Comparison of ENCODE assay signal across 23 mouse cellular contexts in the genomic region with DNA sequence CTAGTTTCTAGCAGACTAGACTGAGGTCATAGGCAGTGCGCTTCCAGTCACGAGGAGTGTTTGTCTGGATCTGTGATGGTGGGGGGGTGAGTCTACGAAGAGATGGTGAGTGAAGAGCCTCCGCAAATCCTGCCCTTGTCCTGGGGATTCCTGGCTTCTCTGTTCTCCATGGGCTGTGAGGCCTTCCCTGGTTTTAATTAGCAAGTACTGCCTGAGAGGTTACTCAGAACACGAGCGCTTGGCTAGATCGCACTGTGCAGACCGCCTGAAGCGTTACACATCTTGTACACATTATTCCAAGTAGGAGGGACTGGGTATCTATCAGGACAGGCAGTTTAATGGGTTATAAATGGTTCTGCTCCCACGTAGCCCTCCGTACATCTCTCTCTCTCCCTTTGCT.
DNase-seq lines count a peak whose midpoint lies in the region; ATAC-seq and TF ChIP-seq lines count a peak whose summit lies in the region.
"Had no signal": no experiment of that assay in that cellular context is flagged by ENCODE, and none has a peak within 500 bp of the region (broad histone marks: within the 10 kb centered on the region; RNA-seq: fewer than 3 reads in every experiment).

No protein-coding gene starts in this region.

- no peaks in the 10 kb centered on the region for H3K36me3 ChIP-seq in embryonic facial prominence, embryonic 10.5 days (replicated peaks)
- H3K36me3 ChIP-seq in limb, embryonic 14.5 days (ENCODE audit: control insufficient read depth, insufficient read depth, low read length): no peaks in the 10 kb centered on the region
- no peaks in the 10 kb centered on the region for H3K36me3 ChIP-seq in hindbrain, embryonic 11.5 days (ENCODE audit: control insufficient read depth, insufficient read depth, low read length)
- no peaks in the 10 kb centered on the region; the same call in 1 of the 2 replicates for H3K36me3 ChIP-seq in heart, adult 2 months (ENCODE audit: control insufficient read depth, insufficient read depth, low read length)
- H3K36me3 ChIP-seq: heart, embryonic 15.5 days; midbrain, embryonic 15.5 days; neural tube, embryonic 15.5 days had no signal

- no peaks in the 10 kb centered on the region for H3K79me2 ChIP-seq in heart, adult 2 months (replicated peaks; ENCODE audit: control insufficient read depth, insufficient read depth, low read length)

- 41% methylated on average over 11 of the region's 11 CpGs for WGBS in embryonic facial prominence, embryonic 10.5 days
- 22% methylated on average over 11 of the region's 11 CpGs for WGBS in limb, embryonic 14.5 days
- 60% methylated on average over 11 of the region's 11 CpGs for WGBS in hindbrain, embryonic 11.5 days
- WGBS in heart, adult 2 months: 93% methylated on average over 11 of the region's 11 CpGs

- no peak for ATAC-seq in limb, embryonic 14.5 days (ENCODE audit: low FRiP score, low read depth)
- no peak for ATAC-seq in hindbrain, embryonic 11.5 days (ENCODE audit: low FRiP score)
- ATAC-seq: forebrain, postnatal 0 days; hindbrain, embryonic 16.5 days; midbrain, embryonic 15.5 days had no signal

- no peak for TF ChIP-seq CTCF in gastrocnemius, adult 2 months (IDR thresholded peaks at IDR 0.05)
- no peak for TF ChIP-seq CTCF in heart, adult 2 months (IDR thresholded peaks at IDR 0.05)

- H3K9me3 ChIP-seq in embryonic facial prominence, embryonic 10.5 days: no peaks in the 10 kb centered on the region
- no peaks in the 10 kb centered on the region for H3K9me3 ChIP-seq in limb, embryonic 14.5 days (ENCODE audit: control insufficient read depth, low read length)
- no peaks in the 10 kb centered on the region for H3K9me3 ChIP-seq in hindbrain, embryonic 11.5 days (ENCODE audit: control insufficient read depth, low read length)
- H3K9me3 ChIP-seq: G1E; heart, embryonic 15.5 days; midbrain, embryonic 15.5 days; neural tube, embryonic 15.5 days had no signal

- DNase-seq in gastrocnemius, adult 2 months: no peak
- no peak for DNase-seq in gastrocnemius, adult 18-20 months (ENCODE audit: low spot score)
- DNase-seq in embryonic facial prominence, embryonic 10.5 days (ENCODE audit: low spot score): peak; percentile 66
- peak; percentile 74 for DNase-seq in fat pad, adult 2 months (ENCODE audit: extremely low read depth, low read depth, low spot score)
- DNase-seq in limb, embryonic 14.5 days (ENCODE audit: low spot score): peak; percentile 77
- no peak for DNase-seq in hindbrain, embryonic 11.5 days (ENCODE audit: low spot score)
- no peak for DNase-seq in left cerebral cortex, postnatal 36 days (ENCODE audit: low spot score in 2 of 2)
- no peak for DNase-seq in heart, adult 2 months
- DNase-seq: adrenal gland, postnatal 25 days; cerebellum, adult 18-20 months; forebrain, postnatal 0 days; gastrocnemius, postnatal 25 days; heart, postnatal 4 days; kidney, adult 2 months; right cerebral cortex, postnatal 14 days; thymus, adult 18-20 months had no signal

- H3K9ac ChIP-seq in limb, embryonic 14.5 days (ENCODE audit: low read depth, low read length, severe bottlenecking): no peak overlapping the region
- no peak overlapping the region for H3K9ac ChIP-seq in hindbrain, embryonic 11.5 days (ENCODE audit: low read depth, low read length)
- H3K9ac ChIP-seq in heart, adult 2 months (ENCODE audit: low read depth, low read length): no peak overlapping the region
- H3K9ac ChIP-seq: forebrain, postnatal 0 days; heart, embryonic 15.5 days; liver, embryonic 14.5 days; midbrain, embryonic 15.5 days; neural tube, embryonic 15.5 days had no signal

- intact Hi-C loops in gastrocnemius, adult 2 months (cut with DNase I): loop anchor here (5.0 kb wide), 1 partner anchor 47 kb away; no protein-coding TSS in a partner anchor
- intact Hi-C loops in left cerebral cortex, postnatal 36 days (cut with DNase I): no loop called here
- intact Hi-C loops in heart, adult 2 months (cut with DNase I): no loop called here

- TF ChIP-seq EP300 in heart, adult 2 months (IDR thresholded peaks at IDR 0.05; ENCODE audit: insufficient read depth, low read depth, low read length): no peak

- no peak overlapping the region; the same call in 1 of the 2 replicates for H3K4me2 ChIP-seq in limb, embryonic 14.5 days (replicated peaks; ENCODE audit: low read depth, low read length, severe bottlenecking)
- no peak overlapping the region for H3K4me2 ChIP-seq in hindbrain, embryonic 11.5 days (replicated peaks; ENCODE audit: low read depth, low read length)
- H3K4me2 ChIP-seq: heart, embryonic 15.5 days; midbrain, embryonic 15.5 days; neural tube, embryonic 15.5 days had no signal

- TF ChIP-seq POLR2A in limb, embryonic 14.5 days (IDR thresholded peaks at IDR 0.05; ENCODE audit: borderline replicate concordance, extremely low read depth, insufficient read depth, insufficient read length): no peak
- TF ChIP-seq POLR2A in heart, adult 2 months (IDR thresholded peaks at IDR 0.05; ENCODE audit: insufficient read depth, low read depth, low read length): no peak

- no peak overlapping the region for H3K4me3 ChIP-seq in gastrocnemius, adult 2 months
- H3K4me3 ChIP-seq in embryonic facial prominence, embryonic 10.5 days: no peak overlapping the region
- H3K4me3 ChIP-seq in limb, embryonic 14.5 days (replicated peaks; ENCODE audit: low read length): no peak overlapping the region
- no peak overlapping the region for H3K4me3 ChIP-seq in hindbrain, embryonic 11.5 days (ENCODE audit: low read depth, low read length)
- H3K4me3 ChIP-seq in heart, adult 2 months: no peak overlapping the region
- H3K4me3 ChIP-seq: heart, embryonic 15.5 days; midbrain, embryonic 15.5 days; myocyte; neural tube, embryonic 15.5 days had no signal

- H3K27ac ChIP-seq in gastrocnemius, adult 2 months: peak overlapping the region; percentile 98; the same call in 1 of the 2 replicates
- peak overlapping the region; percentile 7; the same call in 1 of the 2 replicates for H3K27ac ChIP-seq in embryonic facial prominence, embryonic 10.5 days (replicated peaks)
- H3K27ac ChIP-seq in limb, embryonic 14.5 days (replicated peaks; ENCODE audit: low read depth, low read length): 0 out of 2 replicates have a peak overlapping the region, but pooled peaks have one; percentile 4
- H3K27ac ChIP-seq in hindbrain, embryonic 11.5 days (ENCODE audit: low read depth, low read length): no peak overlapping the region
- H3K27ac ChIP-seq in heart, adult 2 months: no peak overlapping the region
- H3K27ac ChIP-seq: heart, embryonic 15.5 days; liver, embryonic 14.5 days; midbrain, embryonic 15.5 days; neural tube, embryonic 15.5 days had no signal

- peaks cover 82% of the 10 kb centered on the region for H3K4me1 ChIP-seq in embryonic facial prominence, embryonic 10.5 days
- peaks cover 68% of the 10 kb centered on the region for H3K4me1 ChIP-seq in limb, embryonic 14.5 days (ENCODE audit: control insufficient read depth, insufficient read depth, low read length)
- H3K4me1 ChIP-seq in hindbrain, embryonic 11.5 days (replicated peaks; ENCODE audit: control insufficient read depth, insufficient read depth, low read length): peaks cover 2% of the 10 kb centered on the region; the same call in 1 of the 2 replicates
- peaks cover 28% of the 10 kb centered on the region for H3K4me1 ChIP-seq in heart, adult 2 months (ENCODE audit: control insufficient read depth, insufficient read depth, low read length)

- H3K27me3 ChIP-seq in embryonic facial prominence, embryonic 10.5 days (replicated peaks; ENCODE audit: low read depth, poor library complexity, severe bottlenecking): peaks cover 90% of the 10 kb centered on the region
- no peaks in the 10 kb centered on the region for H3K27me3 ChIP-seq in limb, embryonic 14.5 days (ENCODE audit: control insufficient read depth, insufficient read depth, low read length)
- H3K27me3 ChIP-seq in hindbrain, embryonic 11.5 days (ENCODE audit: control insufficient read depth, insufficient read depth, low read length): peaks cover 49% of the 10 kb centered on the region
- H3K27me3 ChIP-seq in heart, adult 2 months (ENCODE audit: control insufficient read depth, insufficient read depth, low read length): no peaks in the 10 kb centered on the region

Comparison
In these comparisons a context has a peak if more than half of its experiments do, and no peak if none do; other contexts are left out.
1. DNase-seq: peak in embryonic facial prominence, embryonic 10.5 days (single experiment), fat pad, adult 2 months (single experiment) and limb, embryonic 14.5 days (single experiment); none in gastrocnemius, adult 2 months (single experiment), gastrocnemius, adult 18-20 months (single experiment), hindbrain, embryonic 11.5 days (single experiment), left cerebral cortex, postnatal 36 days (0 of 2) and heart, adult 2 months (0 of 2).
2. H3K27ac ChIP-seq: peak in gastrocnemius, adult 2 months (single experiment), embryonic facial prominence, embryonic 10.5 days (single experiment) and limb, embryonic 14.5 days (single experiment); none in hindbrain, embryonic 11.5 days (single experiment) and heart, adult 2 months (single experiment).